Mouse (Mus musculus) brain, embryonic 14.5 days (tissue): ENCODE results near the gene Uqcr11.

Experiments used
- CTCF ChIP-seq: fragments of 200-500 bp; IDR thresholded peaks from 2 replicates; pipeline ENCODE4 v1.5.1; 2012; ENCODE audit warnings: inconsistent platforms, mild to moderate bottlenecking, moderate library complexity, borderline replicate concordance; ENCODE audit not compliant: insufficient read depth, insufficient read length; ENCODE audit errors: extremely low read depth
- POLR2A ChIP-seq: fragments of 200-500 bp; IDR thresholded peaks from 2 replicates; pipeline ENCODE4 v1.6.1; 2012; ENCODE audit warnings: mild to moderate bottlenecking, inconsistent platforms, borderline replicate concordance; ENCODE audit not compliant: poor library complexity, insufficient read depth, insufficient read length, severe bottlenecking; ENCODE audit errors: extremely low read depth

GRCm38 (mm10) chr10:80384709-80385108 is 21.9 kb downstream of the Uqcr11 start:
- no peak for TF ChIP-seq CTCF
- TF ChIP-seq POLR2A = no peak
